Mouse (Mus musculus) CH12.LX (cell line): ENCODE measurements around the gene 4930438A08Rik. TPM values are rescaled to one million over a fixed set of nuclear protein-coding genes. Genes with fewer than 3 reads are reported as not detected.

Source experiments
- DNase-seq: peaks from one replicate; pipeline ENCODE4 v3.0.0-alpha.2; 2013; ENCODE audit errors: extremely low read depth
- H3K27ac ChIP-seq: 2 replicates; pipeline ENCODE4 v1.5.1; 2012; ENCODE audit warnings: low read depth, mild to moderate bottlenecking, control low read depth, moderate library complexity; ENCODE audit not compliant: insufficient read depth
- H3K27me3 ChIP-seq: replicated peaks from 2 replicates; pipeline ENCODE3; 2012; ENCODE audit warnings: inconsistent platforms
- H3K36me3 ChIP-seq, 2 experiments: replicated peaks in 1 of 2; 2 replicates each; pipeline versions ENCODE3 to v1.6.1; 2012; ENCODE audit warnings: inconsistent platforms in 1 of 2, low read length in 1 of 2, mild to moderate bottlenecking in 1 of 2, mixed read lengths in 1 of 2, moderate library complexity in 1 of 2; ENCODE audit not compliant: control insufficient read depth in 1 of 2, insufficient read depth in 1 of 2
- H3K4me1 ChIP-seq, 2 experiments: 2 replicates each; pipeline ENCODE4 v1.6.1; 2012; ENCODE audit warnings: inconsistent platforms in 1 of 2, moderate library complexity in 1 of 2; ENCODE audit not compliant: insufficient read depth in 2 of 2, control insufficient read depth in 1 of 2
- H3K4me2 ChIP-seq: 2 replicates; pipeline ENCODE4 v1.6.1; 2012; ENCODE audit warnings: low read depth, mild to moderate bottlenecking, control low read depth; ENCODE audit not compliant: poor library complexity, insufficient read depth, severe bottlenecking
- H3K4me3 ChIP-seq, 3 experiments: fragments of 150-350 bp in 1 of 3; sonication (generic) in 1 of 3; replicated peaks in 1 of 3; 2 replicates each; pipeline versions ENCODE3 to v1.5.1; 2011 to 2012; ENCODE audit warnings: low read depth in 2 of 3, low read length in 2 of 3, mild to moderate bottlenecking in 2 of 3, moderate library complexity in 2 of 3, control low read depth in 1 of 3, improper control_type of control experiment in 1 of 3, inconsistent platforms in 1 of 3, mixed read lengths in 1 of 3; ENCODE audit not compliant: poor library complexity in 1 of 3
- H3K79me2 ChIP-seq: replicated peaks from 2 replicates; pipeline ENCODE4 v1.6.1; 2012; ENCODE audit warnings: mild to moderate bottlenecking, moderate library complexity; ENCODE audit not compliant: control insufficient read depth, poor library complexity, insufficient read depth, severe bottlenecking; ENCODE audit errors: extremely low read depth
- H3K9ac ChIP-seq: 2 replicates; pipeline ENCODE4 v1.6.1; 2012; ENCODE audit warnings: low read depth, mild to moderate bottlenecking, control low read depth, moderate library complexity; ENCODE audit not compliant: insufficient read depth
- H3K9me3 ChIP-seq: replicated peaks from 2 replicates; pipeline ENCODE3; 2012; ENCODE audit warnings: low read length, inconsistent platforms, mixed read lengths
- CHD2 ChIP-seq: IDR thresholded peaks from 2 replicates; pipeline ENCODE4 v1.6.1; 2011; ENCODE audit warnings: low read length, improper control_type of control experiment
- ELF1 ChIP-seq: IDR thresholded peaks from 2 replicates; pipeline ENCODE4 v1.6.1; 2014; ENCODE audit warnings: low read depth, mild to moderate bottlenecking, inconsistent platforms, low read length, improper control_type of control experiment
- EP300 ChIP-seq: IDR thresholded peaks from 2 replicates; pipeline ENCODE4 v1.6.1; 2011; ENCODE audit warnings: low read length, improper control_type of control experiment
- JUN ChIP-seq: IDR thresholded peaks from 2 replicates; pipeline ENCODE4 v1.6.1; 2011; ENCODE audit warnings: low read depth, mild to moderate bottlenecking, low read length, improper control_type of control experiment, moderate library complexity; ENCODE audit not compliant: insufficient read depth
- JUND ChIP-seq: conservative IDR thresholded peaks from 2 replicates; pipeline ENCODE4 v1.6.1; 2011; ENCODE audit warnings: low read depth, low read length, improper control_type of control experiment
- MAFK ChIP-seq: IDR thresholded peaks from 2 replicates; pipeline ENCODE4 v1.6.1; 2011; ENCODE audit warnings: low read length, improper control_type of control experiment; ENCODE audit not compliant: insufficient replicate concordance
- MAX ChIP-seq: IDR thresholded peaks from 2 replicates; pipeline ENCODE4 v1.6.1; 2011; ENCODE audit warnings: low read length, improper control_type of control experiment
- MAZ ChIP-seq: IDR thresholded peaks from 2 replicates; pipeline ENCODE4 v1.6.1; 2012; ENCODE audit warnings: low read depth, mild to moderate bottlenecking, inconsistent platforms, low read length, improper control_type of control experiment, moderate library complexity
- PAX5 ChIP-seq: IDR thresholded peaks from 2 replicates; pipeline ENCODE4 v1.6.1; 2012; ENCODE audit warnings: low read length, inconsistent platforms, mixed read lengths
- POLR2A ChIP-seq: IDR thresholded peaks from 2 replicates; pipeline ENCODE4 v1.6.1; 2011; ENCODE audit warnings: low read depth, mild to moderate bottlenecking, improper control_type of control experiment, low read length
- SMC3 ChIP-seq: IDR thresholded peaks from 2 replicates; pipeline ENCODE4 v1.6.1; 2011; ENCODE audit warnings: low read depth, low read length, improper control_type of control experiment
- TBP ChIP-seq: conservative IDR thresholded peaks from 2 replicates; pipeline ENCODE4 v1.6.1; 2011; ENCODE audit warnings: low read depth, low read length, improper control_type of control experiment
- TCF12 ChIP-seq: IDR thresholded peaks from 2 replicates; pipeline ENCODE4 v1.6.1; 2014; ENCODE audit warnings: low read depth, mild to moderate bottlenecking, inconsistent platforms, low read length, improper control_type of control experiment
- UBTF ChIP-seq: IDR thresholded peaks from 2 replicates; pipeline ENCODE4 v1.6.1; 2012; ENCODE audit warnings: low read depth, mild to moderate bottlenecking, inconsistent platforms, low read length, improper control_type of control experiment, moderate library complexity
- USF2 ChIP-seq: conservative IDR thresholded peaks from 2 replicates; pipeline ENCODE4 v1.6.1; 2011; ENCODE audit warnings: low read depth, low read length, improper control_type of control experiment
- ZKSCAN1 ChIP-seq: IDR thresholded peaks from 2 replicates; pipeline ENCODE4 v1.6.1; 2012; ENCODE audit warnings: low read depth, inconsistent platforms, low read length, improper control_type of control experiment, borderline replicate concordance
- ZMIZ1 ChIP-seq: IDR thresholded peaks from 2 replicates; pipeline ENCODE4 v1.6.1; 2012; ENCODE audit warnings: low read depth, mild to moderate bottlenecking, inconsistent platforms, low read length, improper control_type of control experiment
- dilution Hi-C: fragments of 300-500 bp; cut with MboI; formaldehyde crosslinking; loops from 2 replicates; pipeline ENCODE4 v1.14.3; 2020; ENCODE audit warnings: low sequenced_read_pairs; ENCODE audit not compliant: extremely low pct_unique_long_range_greater_than_20kb, extremely low pct_ligation_motif_present
- in situ Hi-C: fragments of 300-500 bp; cut with MboI; formaldehyde crosslinking; loops from 3 replicates; pipeline ENCODE4 v1.14.3; 2019; ENCODE audit warnings: low sequenced_read_pairs, low pct_ligation_motif_present, low pct_unique_long_range_greater_than_20kb, mixed read lengths
- polyA plus RNA-seq: library from polyadenylated mRNA; unstranded; fragments of >175 nt; gene quantifications from 2 replicates; pipeline ENCODE4 v1.2.1, GENCODE M21; 2012; ENCODE audit warnings: low read depth; ENCODE audit not compliant: insufficient read length
- total RNA-seq, 2 experiments: library from RNA; depleted of rRNA; stranded (reverse); fragments of 300-350 nt in 1 of 2; fragments of >200 nt in 1 of 2; gene quantifications; 2 replicates each; pipeline ENCODE4 v1.2.3; 2012 to 2014

Gene 4930438A08Rik
- total and polyA plus RNA-seq, 3 experiments, result not detected

DNA sequence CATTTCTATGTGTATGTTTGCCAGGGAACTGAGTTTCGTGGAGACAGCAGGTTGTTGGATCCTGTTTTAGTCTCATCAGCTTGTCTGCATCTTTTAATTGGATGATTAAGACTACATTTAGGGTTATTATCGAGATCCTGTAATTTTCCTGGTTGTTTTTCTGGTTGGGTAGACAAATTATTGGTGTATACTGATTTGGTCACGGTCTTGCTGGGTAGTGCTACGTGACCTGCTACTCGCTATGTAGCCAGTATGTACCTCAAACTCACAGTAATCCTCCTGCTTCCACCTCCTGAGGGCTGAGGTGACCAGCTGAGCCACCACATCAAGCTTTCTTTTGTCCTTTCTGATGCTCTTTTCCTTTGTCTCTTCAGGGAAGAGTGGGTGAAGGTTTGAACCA lies 16.8 kb upstream of the 4930438A08Rik start:
- Histone ChIP-seq H3K27ac (no peak overlapping the region), H3K79me2 (no peaks in the 10 kb centered on the region), H3K9me3 (peaks cover 3% of the 10 kb centered on the region), H3K4me3 (no peak overlapping the region), H3K9ac (no peak overlapping the region), H3K4me1 (no peaks in the 10 kb centered on the region), H3K27me3 (peaks cover 72% of the 10 kb centered on the region), H3K36me3 (no peaks in the 10 kb centered on the region), H3K4me2 (no peak overlapping the region)
- in situ Hi-C loops, result no loop called here
- DNase-seq, result no peak
- dilution Hi-C loops, result no loop called here
- TF ChIP-seq MAFK, result no peak
- TF ChIP-seq ZKSCAN1, result no peak
- no peak for TF ChIP-seq POLR2A
- no peak for TF ChIP-seq ZMIZ1
- no peak for TF ChIP-seq ELF1
- TF ChIP-seq JUN, result no peak
- no peak for TF ChIP-seq PAX5
- TF ChIP-seq JUND, result no peak
- TF ChIP-seq USF2, result no peak
- TF ChIP-seq MAX, result no peak

- Histone ChIP-seq H3K27me3 (peaks cover 76% of the 10 kb centered on the region), H3K4me1 (no peaks in the 10 kb centered on the region), H3K36me3 (no peaks in the 10 kb centered on the region), H3K9me3 (peaks cover 3% of the 10 kb centered on the region), H3K4me2 (no peak overlapping the region), H3K79me2 (no peaks in the 10 kb centered on the region), H3K9ac (no peak overlapping the region), H3K4me3 (no peak overlapping the region)
- dilution Hi-C loops, result no loop called here
- TF ChIP-seq MAZ (no peak), MAX (no peak), TCF12 (no peak), TBP (no peak), EP300 (no peak), CHD2 (no peak), SMC3 (no peak), UBTF (no peak), JUND (no peak)
- TF ChIP-seq, all 38 proteins: peak for 0
- no peak overlapping the region for H3K27ac ChIP-seq
- DNase-seq, result no peak
- in situ Hi-C loops, result no loop called here
Observed at GRCm38 (mm10) chr11:58260156-58260555, 14.4 kb upstream of the 4930438A08Rik start.
